Mouse (Mus musculus) ovary, adult 18-20 months (tissue): ENCODE measurements around the gene Defb39.

Experiments
- DNase-seq: peaks from one replicate; pipeline ENCODE4 v3.0.0; 2022; ENCODE audit warnings: low spot score, mixed read lengths

Gene Defb39

GRCm38 (mm10) chr8:19064710-19065109 is at the start of gene Defb39:
TSS of gene Defb39 (minus strand) at chr8:19064810.
- no peak for DNase-seq

GRCm38 (mm10) chr8:19066013-19066412 is 1.4 kb upstream of the Defb39 start:
- DNase-seq = no peak

GRCm38 (mm10) chr8:19062891-19063290 is 1.7 kb downstream of the Defb39 start:
- no peak for DNase-seq

DNA sequence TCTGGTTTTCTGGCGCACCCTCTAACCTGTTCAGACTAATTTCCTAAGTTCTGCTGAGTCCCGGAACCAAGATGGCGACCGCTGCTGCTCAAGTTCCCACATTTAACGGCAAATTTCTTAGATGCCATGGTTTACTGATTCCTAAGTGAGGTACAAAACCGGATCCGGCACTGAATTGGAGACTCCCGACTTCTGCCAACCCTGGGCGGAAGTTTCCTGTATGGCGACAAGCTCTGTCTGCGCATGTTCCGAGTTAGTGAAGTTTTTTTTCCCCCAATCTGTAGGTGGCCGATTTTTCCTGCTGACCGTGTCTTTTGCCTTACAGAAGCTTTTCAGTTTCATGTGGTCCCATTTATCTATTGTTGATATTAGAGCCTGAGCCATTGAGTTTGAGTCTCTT is 19.4 kb downstream of the Defb39 start:
- no peak for DNase-seq

- DNase-seq = no peak
Measured at GRCm38 (mm10) chr8:19026466-19026865, 38.1 kb downstream of the Defb39 start, which contains the start of gene Defb38. TSS of gene Defb38 (minus strand) at chr8:19026566.
